Mouse (Mus musculus) C3H10T1/2 (cell line): Measurements from ENCODE around the gene Nelfe. TPM values are rescaled to one million over a fixed set of nuclear protein-coding genes. Genes with fewer than 3 reads are reported as not detected.

ENCODE experiments used
- polyA plus RNA-seq, 2 experiments: library from polyadenylated mRNA; unstranded; fragments of >200 nt; fragmentation: generic; extraction: Trizol; gene quantifications; one replicate each; pipeline ENCODE4 v1.2.1; 2012; ENCODE audit warnings: missing spikeins in 2 of 2

The Nelfe gene
- polyA plus RNA-seq = 100 to 1,000 TPM in 1 of 2 experiments, 10 to 100 TPM in 1; 65.1 to 134 TPM

GRCm38 (mm10) chr17:34849722-34850516, at the start of gene Nelfe, which contains the start of gene Skiv2l:
Gene Nelfe (plus strand): TSS chr17:34850391.
Gene Skiv2l (minus strand): TSS chr17:34850210.

GRCm38 (mm10) chr17:34804301-34804700, 45.9 kb upstream of the Nelfe start, which contains the start of gene Cyp21a1:
Gene Cyp21a1 (minus strand): TSS chr17:34804561.

GRCm38 (mm10) chr17:34836856-34837221, 13.4 kb upstream of the Nelfe start, which contains the start of the genes Stk19 and Dxo:
Gene Stk19 (minus strand): TSS chr17:34836945.
Gene Dxo (plus strand): TSS chr17:34837019.

GRCm38 (mm10) chr17:34862416-34863081, 12.4 kb downstream of the Nelfe start, which contains the start of gene Cfb:
Gene Cfb (minus strand): TSS chr17:34862518.

DNA sequence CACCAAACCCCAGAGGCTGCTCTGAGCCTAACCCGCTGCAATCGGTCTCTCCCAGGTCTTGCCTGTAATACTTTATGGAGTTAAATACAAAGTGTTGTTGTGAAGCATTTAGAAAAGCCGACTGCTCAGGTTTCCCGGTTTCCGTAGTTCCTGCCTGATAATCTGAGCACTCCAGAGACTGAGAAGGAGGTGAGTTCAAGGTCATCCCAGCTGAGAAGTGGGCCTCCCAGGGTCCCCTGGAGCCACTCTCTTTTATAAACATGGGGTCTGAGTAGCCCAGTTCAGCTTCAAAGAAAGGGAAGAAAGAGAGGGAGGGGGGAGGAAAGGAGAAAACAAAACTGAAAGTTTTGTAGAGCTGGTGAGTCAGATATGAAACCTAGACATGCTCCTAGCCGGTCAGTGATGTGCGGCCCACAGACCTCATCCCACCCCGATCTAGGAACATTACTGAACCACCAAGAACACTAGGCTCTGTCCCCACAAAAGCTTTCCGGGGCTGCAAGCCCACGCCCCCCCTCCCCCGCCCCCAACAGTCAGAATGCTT, 29.2 kb downstream of the Nelfe start, which contains the start of gene Zbtb12:
TSS of gene Zbtb12 (plus strand) at position 148 of the 544 bp plus-strand sequence.

DNA sequence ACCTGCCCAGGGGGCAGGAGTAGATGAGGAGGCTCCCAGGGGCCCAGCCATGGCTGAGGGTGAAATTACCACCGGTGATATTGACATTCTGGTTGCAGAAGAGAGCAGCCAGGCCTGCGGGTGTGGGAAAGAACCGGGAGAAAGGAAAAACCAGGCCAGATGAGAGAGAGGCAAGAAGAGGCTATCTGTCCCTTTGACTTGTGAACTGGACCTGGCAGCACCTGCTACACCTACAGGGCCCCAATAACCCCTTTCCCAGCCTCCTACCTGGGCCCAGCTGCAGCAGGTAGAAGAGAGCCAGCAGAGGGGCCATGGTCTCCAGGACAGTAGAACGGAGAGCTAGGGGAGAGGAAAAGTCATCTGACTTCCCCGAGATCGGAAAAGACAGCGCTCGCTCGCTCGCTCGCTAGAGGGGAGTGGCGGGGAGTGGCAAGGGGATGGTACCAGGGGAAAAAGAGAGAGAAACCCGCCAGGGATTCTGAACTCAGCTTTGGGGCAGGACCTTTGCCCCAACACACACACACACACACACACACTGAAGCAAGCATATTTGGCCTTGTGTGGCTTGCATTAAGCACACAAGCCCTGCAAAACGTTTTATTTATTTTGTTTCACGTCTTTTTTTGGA, 31.6 kb downstream of the Nelfe start, which contains the start of gene Gm20547:
TSS of gene Gm20547 (minus strand) at position 360 of the 628 bp plus-strand sequence.

GRCm38 (mm10) chr17:34898160-34898586, 48.0 kb downstream of the Nelfe start, which contains the start of the genes C2 and Ehmt2:
Gene C2 (minus strand): TSS chr17:34898265.
Gene Ehmt2 (plus strand): TSS chr17:34898469.

Other genes with a start within 250 kb of the Nelfe start
- 10 to 100 TPM; 23.8 to 60.6 TPM for gene Rnf5, start 246.7 kb upstream of the Nelfe start, polyA plus RNA-seq
- 10 to 100 TPM; 76.3 to 93.6 TPM for gene Agpat1, start 246.1 kb upstream of the Nelfe start, polyA plus RNA-seq
- gene Egfl8, start 234.4 kb upstream of the Nelfe start, polyA plus RNA-seq = 1 to 10 TPM in 1 of 2 experiments, under 1 TPM in 1; 0.05 to 1.4 TPM
- gene Ppt2, start 221.9 kb upstream of the Nelfe start, polyA plus RNA-seq = 10 to 100 TPM; 14.7 to 42.5 TPM
- gene Prrt1, start 220.9 kb upstream of the Nelfe start, polyA plus RNA-seq = under 1 TPM in 1 of 2 experiments, not detected in 1; 0.02 TPM
- gene Fkbpl, start 205.6 kb upstream of the Nelfe start, polyA plus RNA-seq = 10 to 100 TPM; 12.6 to 21.7 TPM
- gene Atf6b, start 203.2 kb upstream of the Nelfe start, polyA plus RNA-seq = 10 to 100 TPM; 35.2 to 76.3 TPM
- gene Tnxb, start 179.9 kb upstream of the Nelfe start, polyA plus RNA-seq = under 1 TPM; 0.04 to 0.46 TPM
- 1 to 10 TPM in 1 of 2 experiments, under 1 TPM in 1; 0.07 to 1.3 TPM for gene C4b, start 106.5 kb upstream of the Nelfe start, polyA plus RNA-seq
- under 1 TPM in 1 of 2 experiments, not detected in 1; 0.09 TPM for gene Cyp21a1, start 45.8 kb upstream of the Nelfe start, polyA plus RNA-seq
- gene Stk19, start 13.4 kb upstream of the Nelfe start, polyA plus RNA-seq = 10 to 100 TPM; 38.4 to 44.5 TPM
- gene Dxo, start 13.4 kb upstream of the Nelfe start, polyA plus RNA-seq = 10 to 100 TPM; 47.7 to 51.0 TPM
- 10 to 100 TPM; 19.7 to 48.2 TPM for gene Skiv2l, start 181 bp upstream of the Nelfe start, polyA plus RNA-seq
- 1 to 10 TPM in 1 of 2 experiments, under 1 TPM in 1; 0.09 to 1.2 TPM for gene Cfb, start 12.1 kb downstream of the Nelfe start, polyA plus RNA-seq
- gene Zbtb12, start 29.1 kb downstream of the Nelfe start, polyA plus RNA-seq = 10 to 100 TPM in 1 of 2 experiments, 1 to 10 TPM in 1; 7.9 to 21.3 TPM
- not detected for gene Gm20547, start 31.7 kb downstream of the Nelfe start, polyA plus RNA-seq
- gene C2, start 47.9 kb downstream of the Nelfe start, polyA plus RNA-seq = under 1 TPM; 0.44 to 0.51 TPM
- 100 to 1,000 TPM; 206 to 224 TPM for gene Ehmt2, start 48.1 kb downstream of the Nelfe start, polyA plus RNA-seq
- not detected for gene Slc44a4, start 64.1 kb downstream of the Nelfe start, polyA plus RNA-seq
- gene Neu1, start 80.9 kb downstream of the Nelfe start, polyA plus RNA-seq = 10 to 100 TPM in 1 of 2 experiments, 1 to 10 TPM in 1; 6.2 to 20.0 TPM
- gene Hspa1b, start 108.8 kb downstream of the Nelfe start, polyA plus RNA-seq = 10 to 100 TPM in 1 of 2 experiments, 1 to 10 TPM in 1; 5.1 to 34.0 TPM
- not detected for gene Gm20481, start 119.5 kb downstream of the Nelfe start, polyA plus RNA-seq
- gene Hspa1a, start 121.8 kb downstream of the Nelfe start, polyA plus RNA-seq = under 1 TPM; 0.08 to 0.32 TPM
- 1 to 10 TPM in 1 of 2 experiments, under 1 TPM in 1; 0.16 to 1.9 TPM for gene Hspa1l, start 122.3 kb downstream of the Nelfe start, polyA plus RNA-seq
- gene Lsm2, start 131.5 kb downstream of the Nelfe start, polyA plus RNA-seq = 100 to 1,000 TPM in 1 of 2 experiments, 10 to 100 TPM in 1; 85.9 to 302 TPM
- 100 to 1,000 TPM; 118 to 278 TPM for gene Vars, start 150.6 kb downstream of the Nelfe start, polyA plus RNA-seq
- gene Vwa7, start 166.2 kb downstream of the Nelfe start, polyA plus RNA-seq = under 1 TPM; 0.02 to 0.09 TPM
- 1 to 10 TPM in 1 of 2 experiments, under 1 TPM in 1; 0.81 to 2.6 TPM for gene Sapcd1, start 177.6 kb downstream of the Nelfe start, polyA plus RNA-seq
- 1 to 10 TPM; 2.2 to 3.3 TPM for gene Msh5, start 196.4 kb downstream of the Nelfe start, polyA plus RNA-seq
- gene Clic1, start 199.6 kb downstream of the Nelfe start, polyA plus RNA-seq = 100 to 1,000 TPM; 603 to 758 TPM
- gene Ddah2, start 208.6 kb downstream of the Nelfe start, polyA plus RNA-seq = 100 to 1,000 TPM in 1 of 2 experiments, 10 to 100 TPM in 1; 66.2 to 309 TPM
- gene Ly6g6c, start 215.0 kb downstream of the Nelfe start, polyA plus RNA-seq = 1 to 10 TPM in 1 of 2 experiments, under 1 TPM in 1; 0.11 to 1.9 TPM
- gene Mpig6b, start 215.8 kb downstream of the Nelfe start, polyA plus RNA-seq = under 1 TPM in 1 of 2 experiments, not detected in 1; 0.14 TPM
- gene Ly6g6e, start 226.5 kb downstream of the Nelfe start, polyA plus RNA-seq = not detected
- gene Ly6g6d, start 227.7 kb downstream of the Nelfe start, polyA plus RNA-seq = not detected
- not detected for gene Ly6g6f, start 235.2 kb downstream of the Nelfe start, polyA plus RNA-seq
- 100 to 1,000 TPM in 1 of 2 experiments, 10 to 100 TPM in 1; 38.3 to 112 TPM for gene Abhd16a, start 238.9 kb downstream of the Nelfe start, polyA plus RNA-seq